Comparison of ENCODE assay signal across 8 mouse cellular contexts in genomic region chr11:101259948-101260825, GRCm38 (mm10). TPM values are rescaled to one million over a fixed set of nuclear protein-coding genes. Genes with fewer than 3 reads are reported as not detected.
DNase-seq lines count a peak whose midpoint lies in the region; ATAC-seq and TF ChIP-seq lines count a peak whose summit lies in the region.

TSS of gene Wnk4 (plus strand) at chr11:101260567.

- intact Hi-C loops in heart, postnatal 36 days (cut with DNase I): no loop called here

- H3K4me2 ChIP-seq in limb, embryonic 12.5 days: peak within 1 kb of the TSS; percentile 97
- H3K4me2 ChIP-seq in midbrain, embryonic 15.5 days: peak within 1 kb of the TSS; percentile 95
- H3K4me2 ChIP-seq in stomach, postnatal 0 days (replicated peaks; ENCODE audit: low read depth): peak within 1 kb of the TSS; percentile 69

- H3K4me3 ChIP-seq in erythroblast, embryonic 14.5 days (replicated peaks): peak within 1 kb of the TSS; percentile 82
- H3K4me3 ChIP-seq in limb, embryonic 12.5 days (replicated peaks): peak within 1 kb of the TSS; percentile 59
- peak within 1 kb of the TSS; percentile 43 for H3K4me3 ChIP-seq in midbrain, embryonic 15.5 days
- H3K4me3 ChIP-seq in stomach, postnatal 0 days (ENCODE audit: low read depth, low read length): peak within 1 kb of the TSS; percentile 65

- peaks cover 53% of the 10 kb centered on the region for H3K36me3 ChIP-seq in erythroblast, embryonic 14.5 days (ENCODE audit: control insufficient read depth)
- peaks cover 20% of the 10 kb centered on the region for H3K36me3 ChIP-seq in limb, embryonic 12.5 days
- no peaks in the 10 kb centered on the region for H3K36me3 ChIP-seq in midbrain, embryonic 15.5 days (replicated peaks)
- H3K36me3 ChIP-seq in stomach, postnatal 0 days (ENCODE audit: control insufficient read depth, insufficient read depth, low read length): peaks cover 2% of the 10 kb centered on the region; the same call in 1 of the 2 replicates

- peak; percentile 53 for DNase-seq in CD4-positive, CD25-positive, alpha-beta regulatory T cell, adult 2 months (ENCODE audit: low read depth, low spot score)
- peak; percentile 74 for DNase-seq in R1 (ENCODE audit: low read depth, low spot score)
- peak; percentile 70 to 80 for DNase-seq in heart, postnatal 36 days
- peak; percentile 86 for DNase-seq in stomach, postnatal 0 days (ENCODE audit: low spot score)

- no peak for ATAC-seq in CD4-positive, CD25-positive, alpha-beta regulatory T cell, adult 4 months
- peak; percentile 80 for ATAC-seq in limb, embryonic 12.5 days (ENCODE audit: insufficient number of reproducible peaks, insufficient read depth, low FRiP score, low TSS enrichment, low read depth)
- ATAC-seq in midbrain, embryonic 15.5 days (replicated peaks): peak; percentile 77
- ATAC-seq in stomach, postnatal 0 days (ENCODE audit: low FRiP score, low TSS enrichment): peak; percentile 68

- peaks cover 83% of the 10 kb centered on the region for H3K4me1 ChIP-seq in erythroblast, embryonic 14.5 days (ENCODE audit: control insufficient read depth)
- H3K4me1 ChIP-seq in limb, embryonic 12.5 days (replicated peaks): peaks cover 48% of the 10 kb centered on the region
- peaks cover 30% of the 10 kb centered on the region for H3K4me1 ChIP-seq in midbrain, embryonic 15.5 days
- no peaks in the 10 kb centered on the region; the same call in 1 of the 2 replicates for H3K4me1 ChIP-seq in stomach, postnatal 0 days (replicated peaks; ENCODE audit: control insufficient read depth, insufficient read depth)

- TF ChIP-seq CTCF in stomach, postnatal 0 days (IDR thresholded peaks at IDR 0.05; ENCODE audit: low read depth): no peak

- peak within 1 kb of the TSS; percentile 72 for H3K9ac ChIP-seq in limb, embryonic 12.5 days (replicated peaks)
- peak within 1 kb of the TSS; percentile 50 for H3K9ac ChIP-seq in midbrain, embryonic 15.5 days
- peak within 1 kb of the TSS; percentile 83 for H3K9ac ChIP-seq in stomach, postnatal 0 days (ENCODE audit: low read length)

- peaks cover 47% of the 10 kb centered on the region for H3K27me3 ChIP-seq in erythroblast, embryonic 14.5 days (ENCODE audit: control insufficient read depth)
- peaks cover 38% of the 10 kb centered on the region for H3K27me3 ChIP-seq in limb, embryonic 12.5 days
- peaks cover 37% of the 10 kb centered on the region for H3K27me3 ChIP-seq in midbrain, embryonic 15.5 days (replicated peaks)
- H3K27me3 ChIP-seq in stomach, postnatal 0 days (ENCODE audit: control insufficient read depth, insufficient read depth, low read length): no peaks in the 10 kb centered on the region

- WGBS in limb, embryonic 12.5 days: under 1% methylated on average over 43 of the region's 43 CpGs
- WGBS in midbrain, embryonic 15.5 days: under 1% methylated on average over 35 of the region's 43 CpGs
- under 1% methylated on average over 41 of the region's 43 CpGs for WGBS in stomach, postnatal 0 days

- H3K27ac ChIP-seq in limb, embryonic 12.5 days: peak within 1 kb of the TSS; percentile 89
- H3K27ac ChIP-seq in midbrain, embryonic 15.5 days: no peak within 1 kb of the TSS
- H3K27ac ChIP-seq in stomach, postnatal 0 days (replicated peaks): peak within 1 kb of the TSS; percentile 83

- TF ChIP-seq EP300 in stomach, postnatal 0 days (optimal IDR thresholded peaks at IDR 0.05): no peak

- H3K9me3 ChIP-seq in erythroblast, embryonic 14.5 days (ENCODE audit: control insufficient read depth, low read length): peaks cover 10% of the 10 kb centered on the region
- H3K9me3 ChIP-seq in limb, embryonic 12.5 days: no peaks in the 10 kb centered on the region
- H3K9me3 ChIP-seq in midbrain, embryonic 15.5 days: no peaks in the 10 kb centered on the region
- H3K9me3 ChIP-seq in stomach, postnatal 0 days (ENCODE audit: control insufficient read depth, low read length): no peaks in the 10 kb centered on the region

RNA-seq across cellular contexts. Expression of gene Wnk4, which starts in this region (rescaled TPM):
- polyA plus RNA-seq in CD4-positive, CD25-positive, alpha-beta regulatory T cell, adult 4 months (2017; shearing (Covaris generic)): 1 to 10 TPM in 1 of 2 experiments, under 1 TPM in 1; 0.91 to 1.4 TPM
- polyA plus RNA-seq in erythroblast, embryonic 14.5 days (2012): 14.8 and 19.5 TPM in 2 replicates
- 10 to 100 TPM; 18.5 to 19.8 TPM for total RNA-seq in heart, postnatal 36 days (2021)
- 9.4 and 12.4 TPM in 2 replicates for polyA plus RNA-seq in limb, embryonic 12.5 days (2016; fragmentation: Nextera tagmentation; extraction: Ambion mirVana)
- polyA plus RNA-seq in midbrain, embryonic 15.5 days (2015; fragmentation: Nextera tagmentation; extraction: Ambion mirVana): 7.7 and 10.7 TPM in 2 replicates
- polyA plus RNA-seq in stomach, postnatal 0 days (2015; fragmentation: Nextera tagmentation; extraction: Ambion mirVana): 15.9 and 18.4 TPM in 2 replicates
